Mouse (Mus musculus): ENCODE data around the gene Vcpkmt.

Gene Vcpkmt

DNA sequence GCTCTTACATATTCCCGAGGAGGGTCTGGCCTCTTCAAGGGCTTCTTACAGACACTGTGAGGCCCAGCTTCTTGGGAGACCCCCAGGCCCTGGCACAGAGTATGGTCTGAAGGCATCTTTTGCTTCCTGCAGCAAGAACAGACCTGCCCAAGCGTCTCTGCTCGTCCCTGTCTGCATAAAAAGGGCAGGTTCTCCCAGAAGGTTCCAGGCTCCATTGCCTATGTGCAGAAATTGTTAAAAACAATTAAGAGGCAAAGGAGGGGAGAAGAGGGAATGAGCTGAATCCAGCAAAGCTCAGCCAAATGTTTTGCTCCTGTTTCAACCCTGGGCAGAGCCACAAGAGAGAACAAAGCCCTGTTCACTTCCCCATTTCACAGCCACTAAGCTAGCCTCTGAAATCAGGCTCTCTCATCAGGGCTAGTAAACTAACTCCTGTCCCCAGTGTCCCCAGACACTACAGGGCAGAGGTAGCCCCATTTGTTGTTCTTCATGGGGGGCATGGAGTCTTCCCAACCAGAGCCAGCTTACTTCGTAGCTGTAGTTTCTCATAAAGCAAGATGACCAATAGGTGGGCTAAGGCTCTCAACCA, 44.4 kb downstream of the Vcpkmt start:
- no peak for DNase-seq (ENCODE audit: low read depth, low spot score)

DNA sequence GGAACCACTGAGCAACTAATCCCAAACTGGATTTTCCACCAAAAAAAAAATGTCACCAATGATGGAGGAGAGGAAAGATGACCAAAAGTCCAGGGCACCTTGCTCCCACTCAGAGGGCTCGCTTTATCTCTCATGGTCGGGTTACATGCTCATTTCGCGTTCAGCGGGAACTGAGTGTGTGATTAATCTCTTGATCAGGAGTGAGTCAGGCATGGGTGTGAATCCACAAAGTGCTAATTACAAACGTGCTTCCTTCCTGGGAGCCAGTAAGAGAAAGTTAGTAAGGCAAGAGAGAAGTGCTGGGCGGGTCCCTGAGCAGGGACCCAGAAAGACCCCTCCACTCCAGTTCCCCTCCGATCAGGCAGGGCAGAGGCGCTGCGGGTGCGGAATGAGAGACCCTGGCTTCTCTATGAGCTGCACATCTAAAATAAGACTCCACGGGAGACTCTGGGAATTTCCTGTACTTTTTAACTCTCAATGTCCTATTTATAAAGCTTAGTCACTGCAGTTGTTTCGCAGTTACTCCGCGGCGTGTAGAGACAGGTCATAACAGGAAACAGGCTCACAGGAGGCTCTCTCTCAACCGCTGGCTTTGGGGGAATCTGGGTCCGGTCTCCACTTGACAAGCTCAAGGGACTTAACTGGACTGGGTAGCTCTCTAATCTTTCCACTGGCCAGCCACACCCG, 45.0 kb downstream of the Vcpkmt start:
- peak; percentile 69 for DNase-seq (ENCODE audit: low read depth, low spot score)

DNA sequence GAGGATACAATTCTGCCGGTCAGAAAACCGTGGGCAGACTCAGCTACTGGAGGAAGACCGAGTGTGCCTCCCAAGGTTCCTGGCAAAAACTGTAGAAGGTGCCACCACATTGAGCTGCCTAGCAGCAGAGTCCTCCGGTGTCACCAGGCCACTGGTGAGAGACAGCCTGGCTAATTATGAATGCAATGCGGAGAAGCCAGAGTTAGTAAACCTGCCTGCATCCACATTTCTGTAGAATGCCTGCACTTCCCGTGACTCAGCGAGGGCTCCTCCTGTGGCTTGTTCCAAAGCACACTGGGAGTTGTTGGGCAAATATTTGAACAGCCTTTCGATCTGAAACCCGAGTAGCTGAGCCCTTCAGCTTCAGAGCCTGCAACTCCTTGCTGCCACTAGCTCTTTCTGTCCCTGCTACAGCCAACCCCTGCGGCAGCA, 45.6 kb downstream of the Vcpkmt start:
- no peak for DNase-seq (ENCODE audit: low read depth, low spot score)

DNA sequence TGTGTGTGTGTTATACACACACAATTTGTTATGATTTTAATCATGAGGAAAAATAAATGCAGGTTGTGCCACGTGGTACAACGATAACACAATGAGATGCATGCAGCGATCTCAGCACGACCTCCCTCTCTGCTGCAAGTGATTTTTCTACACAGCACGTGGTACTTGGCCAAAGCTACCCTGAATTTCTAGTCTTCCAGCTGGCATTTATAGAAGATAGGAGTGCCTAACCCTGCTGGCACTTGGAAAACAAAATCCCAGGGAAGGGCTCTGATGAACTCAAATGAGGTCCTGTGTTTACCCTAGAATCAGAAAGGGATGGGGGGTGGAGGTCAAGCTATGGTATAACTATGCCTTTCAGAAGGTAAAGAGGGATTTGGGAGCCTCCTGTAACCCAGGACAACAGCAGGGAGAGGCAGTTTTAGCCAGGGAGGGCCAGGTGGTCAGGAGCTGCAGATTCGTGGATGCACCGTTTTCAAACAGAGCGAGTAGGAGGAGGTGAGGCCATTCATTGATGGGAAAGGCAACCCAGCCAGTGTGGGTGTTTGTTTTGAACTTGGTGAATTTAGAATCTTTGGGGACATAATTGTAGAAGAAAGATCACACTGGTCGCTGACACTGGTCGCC, 46.1 kb downstream of the Vcpkmt start:
- no peak for DNase-seq (ENCODE audit: low read depth, low spot score)

DNA sequence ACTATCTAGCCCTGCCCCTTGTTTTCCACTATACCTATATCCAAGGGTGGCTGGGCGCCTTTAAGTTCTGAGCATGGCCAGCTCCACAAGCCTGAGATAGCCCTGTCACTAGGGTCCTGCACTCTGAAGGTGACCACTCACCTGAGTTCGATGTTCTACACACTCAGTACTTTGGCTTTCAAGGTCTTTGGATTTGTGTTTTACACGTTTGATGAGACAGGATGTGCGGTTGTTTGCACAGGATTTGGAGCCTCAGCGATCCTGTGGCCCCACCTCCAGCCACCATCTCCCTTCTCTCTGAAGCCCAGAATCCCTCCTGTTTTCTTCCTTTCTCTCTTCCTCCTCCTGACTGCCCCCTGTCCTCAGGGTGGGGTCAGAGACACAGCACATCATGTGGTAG, 49.6 kb downstream of the Vcpkmt start:
- peak; percentile 28 for DNase-seq (ENCODE audit: low read depth, low spot score)

DNA sequence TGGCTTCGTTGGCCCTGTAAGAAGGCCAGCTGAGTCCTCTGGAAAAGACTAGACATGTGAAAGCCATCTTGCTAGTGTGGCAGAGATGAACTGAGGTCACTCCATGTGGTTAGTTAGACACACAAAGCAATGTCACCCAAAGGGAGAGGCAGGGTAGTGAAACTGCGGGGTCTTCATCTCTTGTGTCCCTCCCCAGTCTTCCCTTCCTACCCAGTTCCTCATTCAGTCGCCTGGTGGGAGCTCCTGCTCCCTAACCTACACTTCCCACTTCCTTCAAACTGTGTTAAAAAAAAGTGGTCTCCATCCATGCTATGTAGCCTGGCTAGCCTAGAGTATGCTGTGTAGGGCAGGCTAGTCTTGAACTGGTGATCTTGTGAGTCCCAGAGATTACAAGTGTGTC, 50.3 kb downstream of the Vcpkmt start:
- no peak for DNase-seq (ENCODE audit: low read depth, low spot score)

DNA sequence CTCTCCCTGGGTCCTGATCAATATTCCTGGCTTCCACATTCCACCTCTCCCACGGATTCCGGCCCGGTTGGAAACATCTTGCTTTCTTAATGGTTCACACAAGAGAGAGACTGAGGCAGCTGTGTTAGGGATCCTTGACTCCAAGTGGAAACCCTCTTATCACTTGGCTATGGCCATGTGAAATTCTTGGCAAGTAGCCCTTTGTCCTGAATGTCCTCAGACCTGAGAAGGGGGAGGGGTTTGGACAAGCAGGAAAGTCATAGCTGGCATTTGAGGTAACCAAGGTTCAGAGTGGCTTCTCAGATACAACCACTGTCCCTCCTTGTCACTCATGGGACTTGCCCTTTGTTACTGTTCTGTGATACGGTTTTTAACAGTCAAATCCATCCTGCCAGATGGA, 50.7 kb downstream of the Vcpkmt start:
- no peak for DNase-seq (ENCODE audit: low read depth, low spot score)

DNA sequence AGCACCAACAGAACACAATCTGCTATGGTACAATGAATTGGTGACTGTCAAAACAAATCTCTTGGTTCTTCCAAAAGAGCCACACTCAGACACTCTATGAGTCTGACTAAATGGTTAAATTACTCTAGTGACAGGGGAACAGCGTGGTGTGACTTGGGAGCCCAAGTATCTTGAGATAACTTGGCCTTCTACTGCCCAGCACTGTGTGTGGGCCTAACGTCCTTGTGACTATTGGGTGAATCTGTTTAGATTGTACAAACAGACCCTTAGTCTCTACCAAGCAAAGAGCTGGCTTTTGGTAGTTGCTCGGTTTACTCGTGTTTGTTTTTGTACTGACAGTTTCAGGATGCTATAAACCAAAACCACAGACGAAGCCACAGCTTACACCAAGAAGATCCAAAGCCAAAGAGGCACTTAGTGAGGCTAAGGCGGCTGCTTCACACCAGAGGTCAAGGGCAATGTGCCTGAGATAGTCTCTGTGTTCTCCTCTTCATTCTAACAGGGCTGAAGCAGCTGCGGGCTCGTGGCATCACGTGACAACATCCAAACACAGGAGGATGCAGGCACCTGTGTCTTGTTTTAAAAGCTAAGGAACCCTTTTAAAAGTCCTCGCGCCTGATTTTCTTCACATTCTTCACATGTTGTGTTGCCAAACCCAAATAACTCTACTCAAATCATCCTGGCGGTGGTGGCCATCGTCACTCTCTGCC, 53.0 kb downstream of the Vcpkmt start:
- DNase-seq (ENCODE audit: low read depth, low spot score) = peak; percentile 45

DNA sequence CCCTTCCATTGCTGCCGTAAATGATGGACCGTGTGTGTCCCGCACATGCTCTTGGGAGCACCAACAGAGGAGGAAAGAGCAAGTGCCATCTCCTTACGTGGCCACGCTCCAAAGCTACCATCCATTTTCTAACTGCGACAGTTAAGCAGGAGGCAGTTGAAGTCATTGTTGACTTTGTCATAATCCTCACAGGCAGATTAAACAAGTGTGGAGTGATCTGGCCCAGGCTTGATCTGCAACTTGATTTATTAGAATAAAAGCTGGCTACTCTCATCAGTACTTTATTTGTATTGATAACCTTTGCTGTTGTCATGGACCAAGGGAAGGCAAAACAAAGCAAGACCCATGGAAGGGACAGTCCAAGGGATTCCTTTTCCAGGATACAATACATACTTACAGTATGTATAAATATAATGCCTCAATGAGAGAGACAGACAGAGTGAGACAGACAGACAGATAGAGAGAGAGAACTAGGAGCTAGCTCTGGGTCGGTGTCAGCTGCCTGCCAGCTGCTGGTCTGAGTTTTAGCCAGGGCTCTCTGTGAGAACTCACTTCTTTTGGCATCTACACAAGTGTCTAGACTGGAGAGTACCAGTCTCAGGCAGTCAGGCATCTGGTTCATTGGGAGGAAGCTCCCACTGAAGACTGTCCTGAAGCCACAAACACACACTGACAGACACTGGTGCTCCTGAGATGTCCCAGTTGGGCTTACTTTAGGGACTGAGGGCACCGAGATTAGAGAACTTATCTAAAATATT, 54.4 kb downstream of the Vcpkmt start:
- no peak for DNase-seq (ENCODE audit: low read depth, low spot score)
